Mouse (Mus musculus) embryonic facial prominence, embryonic 14.5 days (tissue): ENCODE measurements around the gene Gstz1. TPM values are rescaled to one million over a fixed set of nuclear protein-coding genes. Genes with fewer than 3 reads are reported as not detected.

Experiments
- ATAC-seq: fragments of 200-750 bp; cut with Nextera tagmentation; 2 replicates; pipeline ENCODE4 v1.8.0; 2017; ENCODE audit warnings: low read depth, moderate number of reproducible peaks, moderate TSS enrichment
- DNase-seq: peaks from one replicate; pipeline ENCODE4 v3.0.0-alpha.2; 2015; ENCODE audit warnings: low spot score
- H3K27ac ChIP-seq: fragments of 300-500 bp; sonication (generic); replicated peaks from 2 replicates; pipeline ENCODE4 v1.5.1; 2014; ENCODE audit warnings: low read depth, mild to moderate bottlenecking, low read length, moderate library complexity
- H3K27me3 ChIP-seq: fragments of 300-500 bp; sonication (generic); replicated peaks from 2 replicates; pipeline ENCODE4 v1.6.1; 2014; ENCODE audit warnings: low read length; ENCODE audit not compliant: control insufficient read depth, insufficient read depth
- H3K36me3 ChIP-seq: fragments of 300-500 bp; sonication (generic); 2 replicates; pipeline ENCODE4 v1.6.1; 2014; ENCODE audit warnings: low read length, mixed read lengths; ENCODE audit not compliant: control insufficient read depth, insufficient read depth
- H3K4me1 ChIP-seq: fragments of 300-500 bp; sonication (generic); 2 replicates; pipeline ENCODE4 v1.6.1; 2014; ENCODE audit warnings: antibody characterized with exemption, low read length; ENCODE audit not compliant: control insufficient read depth, insufficient read depth
- H3K4me2 ChIP-seq: fragments of 300-500 bp; sonication (generic); 2 replicates; pipeline ENCODE4 v1.6.1; 2014; ENCODE audit warnings: low read depth, mild to moderate bottlenecking, low read length, moderate library complexity, mixed read lengths
- H3K4me3 ChIP-seq: fragments of 300-500 bp; sonication (generic); 2 replicates; pipeline ENCODE4 v1.5.1; 2014; ENCODE audit warnings: low read depth, mild to moderate bottlenecking, low read length
- H3K9ac ChIP-seq: fragments of 300-500 bp; sonication (generic); 2 replicates; pipeline ENCODE4 v1.6.1; 2014; ENCODE audit warnings: low read depth, mild to moderate bottlenecking, low read length, moderate library complexity, mixed read lengths
- H3K9me3 ChIP-seq: fragments of 300-500 bp; sonication (generic); 2 replicates; pipeline ENCODE4 v1.6.1; 2016; ENCODE audit warnings: low read length; ENCODE audit not compliant: control insufficient read depth
- WGBS: fragments of 180-500 bp; shearing (Covaris S2); extraction: QIAGEN DNeasy Blood & Tissue Kit; methylation state at CpG from one replicate; pipeline ENCODE4 v1.1.7; 2014; 5-methylcytosine and 5-hydroxymethylcytosine counted together
- polyA plus RNA-seq: library from polyadenylated mRNA; unstranded; fragments of >200 nt; fragmentation: Nextera tagmentation; extraction: Ambion mirVana; gene quantifications from 2 replicates; pipeline ENCODE4 v1.2.1, GENCODE M21; 2014

Gene Gstz1
- polyA plus RNA-seq, 1 experiment from 2014 or later: 34.7 TPM

DNA sequence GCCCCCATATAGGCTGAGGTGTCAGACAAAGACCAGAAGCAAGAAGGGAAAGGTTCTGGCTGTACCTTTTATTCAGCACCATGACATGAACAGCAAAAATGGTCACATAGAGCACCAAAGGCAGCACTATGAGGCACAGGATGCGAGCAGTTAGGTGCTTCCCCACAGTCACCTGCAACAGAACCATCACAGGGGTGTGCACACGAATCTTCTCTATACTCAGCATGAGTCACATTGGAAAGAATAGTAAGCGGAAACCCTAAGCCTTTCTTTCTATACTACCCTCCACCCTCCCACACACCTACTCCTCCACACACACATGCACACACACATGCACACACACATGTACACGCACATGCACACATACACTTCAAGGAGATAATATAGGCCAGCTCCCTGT is 16.7 kb upstream of the Gstz1 start:
- Histone ChIP-seq H3K9me3 (no peaks in the 10 kb centered on the region), H3K36me3 (peaks cover 36% of the 10 kb centered on the region; the same call in 1 of the 2 replicates), H3K27ac (no peak overlapping the region), H3K4me3 (no peak overlapping the region), H3K4me1 (no peaks in the 10 kb centered on the region), H3K27me3 (no peaks in the 10 kb centered on the region), H3K9ac (no peak overlapping the region), H3K4me2 (no peak overlapping the region)
- DNase-seq: no peak
- ATAC-seq: no peak
- WGBS: 85% methylated on average over 4 of the region's 4 CpGs

DNA sequence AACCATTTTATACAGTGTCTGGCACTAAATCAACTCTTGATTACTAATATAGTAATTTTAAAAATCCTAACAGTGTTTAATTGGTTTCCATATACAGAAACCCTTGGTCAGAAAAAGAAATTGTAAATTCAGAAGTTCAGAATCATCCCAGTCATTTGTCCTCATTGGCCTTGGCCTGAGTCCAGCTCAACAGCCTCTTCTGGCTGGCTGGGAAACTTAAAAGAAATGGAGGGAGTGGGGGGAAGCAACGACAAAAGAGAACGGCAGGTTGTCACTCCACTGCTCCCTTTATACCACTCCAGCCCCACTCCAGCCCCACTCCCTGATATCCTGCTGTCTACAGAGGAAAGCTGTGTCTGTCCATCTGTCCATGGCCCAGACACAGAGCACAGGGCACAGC is 15.8 kb upstream of the Gstz1 start:
- no peak overlapping the region for H3K4me2 ChIP-seq
- H3K9me3 ChIP-seq: no peaks in the 10 kb centered on the region
- no peak overlapping the region for H3K4me3 ChIP-seq
- DNase-seq: no peak
- H3K36me3 ChIP-seq: peaks cover 39% of the 10 kb centered on the region; the same call in 1 of the 2 replicates
- H3K27me3 ChIP-seq: no peaks in the 10 kb centered on the region
- 83% methylated on average over 2 of the region's 2 CpGs for WGBS
- H3K4me1 ChIP-seq: no peaks in the 10 kb centered on the region
- no peak for ATAC-seq
- H3K9ac ChIP-seq: no peak overlapping the region
- H3K27ac ChIP-seq: no peak overlapping the region

GRCm38 (mm10) chr12:87131619-87132018 is 15.3 kb upstream of the Gstz1 start:
- 73% methylated on average over 3 of the region's 3 CpGs for WGBS

DNA sequence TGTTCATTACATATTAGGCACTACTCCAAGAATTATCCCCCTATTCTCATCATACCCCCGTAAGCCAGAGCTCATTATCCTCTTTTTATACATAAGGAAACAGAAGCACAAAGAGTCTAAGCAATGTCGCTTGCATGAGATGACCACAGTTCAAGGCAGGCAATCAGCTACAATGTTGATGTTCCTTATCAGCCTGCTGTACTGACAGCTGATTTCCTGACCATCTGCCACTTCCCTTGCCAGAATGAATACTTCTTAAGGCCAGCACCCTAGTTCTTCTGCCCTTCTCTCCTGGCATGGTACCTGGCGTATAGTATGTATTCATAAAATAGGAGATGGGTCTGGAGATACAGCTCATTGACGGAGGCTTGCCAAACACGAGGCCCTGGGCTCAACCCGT is 14.8 kb upstream of the Gstz1 start:
- no peak for ATAC-seq

More at GRCm38 (mm10) chr12:87131619-87132018, 15.3 kb upstream of the Gstz1 start:
- H3K4me1 ChIP-seq: no peaks in the 10 kb centered on the region
- no peaks in the 10 kb centered on the region for H3K27me3 ChIP-seq
- H3K9me3 ChIP-seq: no peaks in the 10 kb centered on the region
- no peak overlapping the region for H3K4me3 ChIP-seq
- no peak overlapping the region for H3K9ac ChIP-seq
- DNase-seq (peak; percentile 17), ATAC-seq (no peak)
- H3K4me2 ChIP-seq: no peak overlapping the region
- no peak overlapping the region for H3K27ac ChIP-seq
- H3K36me3 ChIP-seq: peaks cover 40% of the 10 kb centered on the region; the same call in 1 of the 2 replicates

DNA sequence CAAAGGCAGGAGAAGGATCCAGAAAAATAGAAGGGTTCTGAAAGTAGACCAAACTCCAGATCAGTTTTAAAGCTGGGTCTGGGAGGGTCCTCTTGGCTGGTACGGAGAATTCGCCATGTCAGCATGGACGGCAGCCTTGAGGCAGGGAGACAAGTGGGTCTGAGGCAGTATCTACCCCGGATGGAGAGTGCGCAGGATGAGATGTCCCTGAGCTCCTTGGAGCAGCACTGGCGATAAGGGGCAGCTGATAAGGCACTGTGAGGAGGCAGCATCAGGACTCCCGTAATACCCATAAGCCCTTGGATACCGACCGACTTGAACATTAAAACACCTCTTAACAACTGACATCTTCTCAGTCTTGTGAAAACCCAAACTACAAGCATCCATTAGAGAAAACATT is 14.2 kb upstream of the Gstz1 start:
- DNase-seq: no peak
- no peak overlapping the region for H3K4me3 ChIP-seq
- 93% methylated on average over 9 of the region's 9 CpGs for WGBS
- no peaks in the 10 kb centered on the region for H3K4me1 ChIP-seq
- no peak overlapping the region for H3K27ac ChIP-seq
- H3K9ac ChIP-seq: no peak overlapping the region
- H3K36me3 ChIP-seq: peaks cover 43% of the 10 kb centered on the region
- no peak for ATAC-seq
- H3K27me3 ChIP-seq: no peaks in the 10 kb centered on the region
- H3K9me3 ChIP-seq: no peaks in the 10 kb centered on the region
- no peak overlapping the region for H3K4me2 ChIP-seq

More for the DNA sequence above, 14.8 kb upstream of the Gstz1 start:
- WGBS: 88% methylated on average over 6 of the region's 6 CpGs
- no peaks in the 10 kb centered on the region for H3K9me3 ChIP-seq
- H3K9ac ChIP-seq: no peak overlapping the region
- no peak overlapping the region for H3K4me3 ChIP-seq
- no peak overlapping the region for H3K4me2 ChIP-seq
- no peaks in the 10 kb centered on the region for H3K4me1 ChIP-seq
- H3K36me3 ChIP-seq: peaks cover 44% of the 10 kb centered on the region
- no peak overlapping the region for H3K27ac ChIP-seq
- no peak for DNase-seq
- no peaks in the 10 kb centered on the region for H3K27me3 ChIP-seq

GRCm38 (mm10) chr12:87137439-87138341 is 9.3 kb upstream of the Gstz1 start:
- no peak overlapping the region for H3K4me2 ChIP-seq
- H3K27me3 ChIP-seq: no peaks in the 10 kb centered on the region
- H3K9ac ChIP-seq: no peak overlapping the region
- no peak overlapping the region for H3K27ac ChIP-seq
- H3K9me3 ChIP-seq: no peaks in the 10 kb centered on the region
- WGBS: 76% methylated on average over 15 of the region's 15 CpGs
- H3K36me3 ChIP-seq: peaks cover 23% of the 10 kb centered on the region
- DNase-seq (peak; percentile 61), ATAC-seq (peak; percentile 78; the same call in 1 of the 2 replicates)
- no peaks in the 10 kb centered on the region for H3K4me1 ChIP-seq
- no peak overlapping the region for H3K4me3 ChIP-seq

DNA sequence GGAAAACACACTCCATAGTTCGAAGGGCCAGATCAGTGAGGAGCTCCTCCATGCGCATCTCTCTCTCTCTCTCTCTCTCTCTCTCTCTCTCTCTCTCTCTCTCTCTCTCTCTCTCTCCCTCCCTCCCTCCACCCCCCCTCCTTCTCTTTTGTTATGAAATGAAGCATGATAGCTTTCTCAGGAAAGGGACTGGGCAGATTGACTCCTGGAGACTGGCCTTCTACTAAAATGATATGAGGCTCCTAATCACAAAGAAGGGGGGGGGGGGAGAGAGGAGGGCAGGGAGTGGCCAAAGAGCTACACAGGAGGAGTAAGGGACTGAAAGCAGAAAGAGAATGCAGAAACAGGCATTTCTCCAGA is 8.6 kb upstream of the Gstz1 start:
- ATAC-seq: no peak
- no peak overlapping the region for H3K9ac ChIP-seq
- 88% methylated on average over 2 of the region's 2 CpGs for WGBS

DNA sequence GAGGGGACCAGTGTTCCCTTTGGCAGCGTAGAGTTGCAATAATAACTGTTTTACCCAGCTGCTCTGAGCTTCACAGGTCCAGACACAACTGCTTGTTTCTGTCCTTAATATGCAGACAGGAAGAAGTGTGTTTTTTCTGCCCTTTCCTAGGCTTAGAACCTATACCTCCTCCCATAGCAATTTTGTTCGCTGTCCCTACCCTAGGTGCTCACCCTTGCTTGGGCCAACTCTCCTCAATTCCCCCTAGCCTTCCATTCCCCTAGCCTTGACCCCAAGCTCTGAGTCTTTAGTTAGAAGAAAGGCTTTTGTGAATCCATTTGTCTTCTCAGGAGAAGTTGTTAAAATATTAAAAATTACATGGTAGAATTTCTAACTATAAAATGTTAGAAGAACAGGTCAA is 8.2 kb upstream of the Gstz1 start:
- WGBS: 77% methylated on average over 1 of the region's 2 CpGs
- Histone ChIP-seq H3K36me3 (peaks cover 21% of the 10 kb centered on the region), H3K4me2 (no peak overlapping the region), H3K27ac (no peak overlapping the region), H3K9me3 (no peaks in the 10 kb centered on the region), H3K9ac (no peak overlapping the region), H3K4me3 (no peak overlapping the region), H3K4me1 (no peaks in the 10 kb centered on the region), H3K27me3 (no peaks in the 10 kb centered on the region)
- DNase-seq: no peak
- ATAC-seq: no peak

More for the DNA sequence above, 8.6 kb upstream of the Gstz1 start:
- Histone ChIP-seq H3K27me3 (no peaks in the 10 kb centered on the region), H3K27ac (no peak overlapping the region), H3K36me3 (peaks cover 21% of the 10 kb centered on the region), H3K9me3 (no peaks in the 10 kb centered on the region), H3K4me1 (no peaks in the 10 kb centered on the region), H3K4me2 (no peak overlapping the region), H3K4me3 (no peak overlapping the region)
- DNase-seq: no peak

DNA sequence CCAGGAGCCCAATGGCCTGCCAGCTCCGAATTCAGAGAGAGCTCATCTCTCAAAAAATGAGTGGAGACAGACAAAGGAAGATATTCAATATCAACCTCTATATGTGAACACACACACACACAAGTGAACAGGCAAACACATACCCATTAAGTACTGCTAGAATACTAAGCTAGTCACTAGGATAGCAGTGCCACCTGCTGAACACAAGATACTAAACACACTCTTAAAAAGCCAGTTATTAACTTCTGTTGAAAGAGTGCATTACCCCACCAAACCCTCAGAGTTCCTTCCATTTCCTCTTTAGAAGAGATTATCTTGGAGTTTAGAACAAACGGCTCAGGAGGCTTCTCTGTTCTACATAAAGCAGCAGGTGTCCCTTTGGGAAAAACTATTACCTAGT is 4.8 kb upstream of the Gstz1 start:
- H3K4me1 ChIP-seq: no peaks in the 10 kb centered on the region
- H3K4me2 ChIP-seq: no peak overlapping the region
- H3K36me3 ChIP-seq: peaks cover 6% of the 10 kb centered on the region; the same call in 1 of the 2 replicates
- no peaks in the 10 kb centered on the region for H3K9me3 ChIP-seq
- no peak overlapping the region for H3K4me3 ChIP-seq
- 73% methylated on average over 2 of the region's 2 CpGs for WGBS
- H3K27ac ChIP-seq: no peak overlapping the region
- no peaks in the 10 kb centered on the region for H3K27me3 ChIP-seq
- no peak for DNase-seq
- H3K9ac ChIP-seq: no peak overlapping the region
- no peak for ATAC-seq
